8 mouse cellular contexts compared by ENCODE assay signal in genomic region chr8:125338222-125338621, GRCm38 (mm10).
A peak's percentile ranks its signal among the peaks of the same experiment; 100 is the strongest.
DNase-seq lines count a peak whose midpoint lies in the region; ATAC-seq lines count a peak whose summit lies in the region.
"Had no signal": no experiment of that assay in that cellular context is flagged by ENCODE, and none has a peak within 500 bp of the region (broad histone marks: within the 10 kb centered on the region; RNA-seq: fewer than 3 reads in every experiment).

No protein-coding gene starts in this region.

- H3K36me3 ChIP-seq in liver, embryonic 12.5 days, result no peaks in the 10 kb centered on the region
- H3K36me3 ChIP-seq: limb, embryonic 12.5 days had no signal

- no peak overlapping the region for H3K4me2 ChIP-seq in liver, embryonic 12.5 days
- H3K4me2 ChIP-seq: limb, embryonic 12.5 days had no signal

- no peak overlapping the region for H3K4me3 ChIP-seq in liver, embryonic 12.5 days
- H3K4me3 ChIP-seq: limb, embryonic 12.5 days had no signal

- H3K27me3 ChIP-seq in liver, embryonic 12.5 days (replicated peaks), result peaks cover 3% of the 10 kb centered on the region; the same call in 1 of the 2 replicates

- DNase-seq in liver, result peak; percentile 13
- DNase-seq in ZHBTc4 (ENCODE audit: low read depth, low spot score), result peak; percentile 62
- DNase-seq in heart, postnatal 4 days, result peak; percentile 63
- DNase-seq in lung, postnatal 10 days, result peak; percentile 31
- no peak for DNase-seq in right cerebral cortex, postnatal 36 days (ENCODE audit: low spot score in 2 of 2)
- no peak for DNase-seq in right cerebral cortex, adult 2 months (ENCODE audit: low spot score in 2 of 2)

- H3K9me3 ChIP-seq in liver, embryonic 12.5 days (replicated peaks), result no peaks in the 10 kb centered on the region
- H3K9me3 ChIP-seq: limb, embryonic 12.5 days had no signal

- H3K4me1 ChIP-seq in liver, embryonic 12.5 days, result peaks cover 11% of the 10 kb centered on the region

- no peak overlapping the region for H3K27ac ChIP-seq in liver, embryonic 12.5 days
- H3K27ac ChIP-seq: limb, embryonic 12.5 days had no signal

- ATAC-seq in liver, embryonic 12.5 days, result no peak

- no peak overlapping the region for H3K9ac ChIP-seq in liver, embryonic 12.5 days
- H3K9ac ChIP-seq: limb, embryonic 12.5 days had no signal

- 45% methylated on average over 6 of the region's 6 CpGs for WGBS in liver, embryonic 12.5 days (ENCODE audit: insufficient replicate concordance)

Comparison
In these comparisons a context has a peak if more than half of its experiments do, and no peak if none do; other contexts are left out.
1. DNase-seq: peak in liver (single experiment), ZHBTc4 (single experiment), heart, postnatal 4 days (single experiment) and lung, postnatal 10 days (single experiment); none in right cerebral cortex, postnatal 36 days (0 of 2) and right cerebral cortex, adult 2 months (0 of 2).